Mouse (Mus musculus): ENCODE results near the gene Rab27a. TPM values are rescaled to one million over a fixed set of nuclear protein-coding genes. Genes with fewer than 3 reads are reported as not detected.

Rab27a gene
- total and polyA plus RNA-seq, 3 experiments, result 14.8 to 25.6 (median 20.0) TPM

DNA sequence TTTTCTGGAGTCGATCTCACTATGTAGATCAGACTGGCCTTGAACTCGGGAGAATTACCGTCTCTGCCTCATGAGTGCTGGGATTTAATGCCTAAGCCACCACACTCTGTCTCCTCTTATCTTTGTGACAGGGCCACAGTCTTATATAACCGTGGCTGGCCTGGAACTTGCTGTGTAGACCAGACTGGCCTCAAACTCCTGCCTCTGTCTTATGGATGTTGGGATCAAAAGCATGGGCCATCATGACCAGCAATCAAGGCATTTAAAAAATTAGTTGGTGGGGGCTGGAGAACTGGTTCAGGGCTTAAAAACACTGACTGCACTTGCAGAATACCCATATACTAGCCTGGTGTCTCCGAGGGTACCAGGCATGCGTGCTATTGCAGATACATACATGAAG lies 4.6 kb upstream of the Rab27a start, which contains the start of gene Pigb:
TSS of gene Pigb (minus strand) at position 299 of the 400 bp plus-strand sequence.
- H3K27ac ChIP-seq (ENCODE audit: insufficient read depth, low read depth), result peak within 1 kb of the TSS; percentile 27; the same call in 1 of the 2 replicates
- no peak for DNase-seq (ENCODE audit: extremely low read depth)
- peak within 1 kb of the TSS; percentile 59 for H3K4me2 ChIP-seq (ENCODE audit: insufficient read depth, low read depth, poor library complexity, severe bottlenecking)
- peak within 1 kb of the TSS; percentile 72 to 99 (median 94) for H3K4me3 ChIP-seq (replicated peaks in 1 of 3; ENCODE audit: low read depth in 2 of 3, low read length in 2 of 3, poor library complexity in 1 of 3)
- H3K9ac ChIP-seq (ENCODE audit: insufficient read depth, low read depth), result peak within 1 kb of the TSS; percentile 88
- H3K79me2 ChIP-seq (replicated peaks; ENCODE audit: control insufficient read depth, extremely low read depth, insufficient read depth, poor library complexity, severe bottlenecking), result peaks cover 12% of the 10 kb centered on the region
- peaks cover 3 to 20% of the 10 kb centered on the region in 2 experiments; a peak in 2 of 4 replicates for H3K4me1 ChIP-seq (ENCODE audit: control insufficient read depth in 1 of 2, insufficient read depth in 2 of 2)
- no peaks in the 10 kb centered on the region for H3K27me3 ChIP-seq (replicated peaks)
- dilution Hi-C loops (cut with MboI; ENCODE audit: extremely low pct_ligation_motif_present, extremely low pct_unique_long_range_greater_than_20kb, low sequenced_read_pairs), result no loop called here
- TF ChIP-seq MAFK (IDR thresholded peaks at IDR 0.05; ENCODE audit: insufficient replicate concordance, low read length) (no peak), RAD21 (IDR thresholded peaks at IDR 0.05; ENCODE audit: low read depth, low read length) (no peak)
- in situ Hi-C loops (cut with MboI; ENCODE audit: low pct_ligation_motif_present, low pct_unique_long_range_greater_than_20kb, low sequenced_read_pairs), result loop anchor here (5.0 kb wide), 1 partner anchor 52 kb away; no protein-coding TSS in a partner anchor
- no peaks in the 10 kb centered on the region for H3K9me3 ChIP-seq (replicated peaks; ENCODE audit: low read length)
- H3K36me3 ChIP-seq (replicated peaks in 1 of 2; ENCODE audit: control insufficient read depth in 1 of 2, insufficient read depth in 1 of 2, low read length in 1 of 2), result peaks cover 5 to 26% of the 10 kb centered on the region in 2 experiments

DNA sequence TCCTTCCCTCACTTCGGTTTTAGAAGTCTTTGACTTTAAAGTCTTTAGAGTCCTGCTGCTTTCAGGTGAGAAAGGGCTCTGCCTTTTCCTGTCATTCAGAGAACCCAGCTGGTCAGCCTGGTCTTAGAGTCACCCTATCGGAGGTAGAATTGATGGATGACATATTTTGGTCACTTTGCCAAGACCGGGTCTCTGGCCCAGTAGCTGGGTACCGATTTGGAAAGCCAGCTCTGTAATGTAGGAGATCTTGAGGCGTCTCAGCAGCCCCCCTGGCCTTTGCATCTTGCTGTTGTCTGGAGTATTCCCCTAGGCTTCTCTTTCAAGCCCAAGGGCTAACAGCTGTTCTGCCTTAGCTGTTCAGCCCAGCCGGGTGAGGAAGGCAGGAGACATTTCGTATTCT lies 550 bp downstream of the Rab27a start:
- TF ChIP-seq MAX (IDR thresholded peaks at IDR 0.05; ENCODE audit: low read length) (no peak), ETS1 (conservative IDR thresholded peaks at IDR 0.05; ENCODE audit: low read depth, low read length) (no peak), POLR2AphosphoS2 (IDR thresholded peaks at IDR 0.05; ENCODE audit: low read depth, low read length) (no peak), GABPA (IDR thresholded peaks at IDR 0.05; ENCODE audit: insufficient replicate concordance, low read depth, low read length) (no peak), CHD2 (IDR thresholded peaks at IDR 0.05; ENCODE audit: low read length) (no peak), EP300 (IDR thresholded peaks at IDR 0.05; ENCODE audit: low read length) (no peak), POLR2A (IDR thresholded peaks at IDR 0.05; ENCODE audit: low read depth, low read length) (no peak)
- in situ Hi-C loops (cut with MboI; ENCODE audit: low pct_ligation_motif_present, low pct_unique_long_range_greater_than_20kb, low sequenced_read_pairs), result no loop called here
- Histone ChIP-seq H3K36me3 (replicated peaks in 1 of 2; ENCODE audit: control insufficient read depth in 1 of 2, insufficient read depth in 1 of 2, low read length in 1 of 2) (peaks cover 0 to 24% of the 10 kb centered on the region in 2 experiments), H3K4me2 (ENCODE audit: insufficient read depth, low read depth, poor library complexity, severe bottlenecking) (peak overlapping the region; percentile 76), H3K79me2 (replicated peaks; ENCODE audit: control insufficient read depth, extremely low read depth, insufficient read depth, poor library complexity, severe bottlenecking) (peaks cover 16% of the 10 kb centered on the region), H3K27me3 (replicated peaks) (no peaks in the 10 kb centered on the region), H3K4me1 (ENCODE audit: control insufficient read depth in 1 of 2, insufficient read depth in 2 of 2) (peaks cover 2 to 44% of the 10 kb centered on the region in 2 experiments; a peak in 3 of 4 replicates), H3K9ac (ENCODE audit: insufficient read depth, low read depth) (peak overlapping the region; percentile 75), H3K4me3 (replicated peaks in 1 of 3; ENCODE audit: low read depth in 2 of 3, low read length in 2 of 3, poor library complexity in 1 of 3) (peak overlapping the region; percentile 71 to 84 (median 75)), H3K9me3 (replicated peaks; ENCODE audit: low read length) (no peaks in the 10 kb centered on the region), H3K27ac (ENCODE audit: insufficient read depth, low read depth) (no peak overlapping the region)
- dilution Hi-C loops (cut with MboI; ENCODE audit: extremely low pct_ligation_motif_present, extremely low pct_unique_long_range_greater_than_20kb, low sequenced_read_pairs), result no loop called here
- no peak for DNase-seq (ENCODE audit: extremely low read depth)

DNA sequence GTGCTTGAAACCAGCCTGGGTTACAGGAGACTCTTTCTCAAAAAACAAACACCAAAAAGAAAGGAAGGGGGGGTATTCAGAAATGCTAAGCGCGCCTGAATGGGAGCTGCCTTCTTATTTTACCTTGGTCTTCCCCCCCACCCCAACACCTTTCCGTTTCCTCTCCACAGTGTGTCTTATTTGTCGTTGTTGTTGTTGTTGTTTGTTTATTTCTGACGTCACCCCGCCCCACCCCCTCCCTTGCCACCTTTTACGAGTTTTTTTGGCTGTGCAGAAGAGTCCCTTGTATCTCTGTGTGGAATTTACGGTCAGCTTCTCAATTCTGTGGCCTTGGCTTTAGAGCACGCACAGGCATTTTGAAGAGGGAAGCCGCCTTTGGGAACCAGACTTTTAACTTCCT lies 1.1 kb downstream of the Rab27a start:
- Histone ChIP-seq H3K4me1 (ENCODE audit: control insufficient read depth in 1 of 2, insufficient read depth in 2 of 2) (peaks cover 2 to 39% of the 10 kb centered on the region in 2 experiments; a peak in 3 of 4 replicates), H3K27ac (ENCODE audit: insufficient read depth, low read depth) (no peak overlapping the region), H3K4me3 (replicated peaks in 1 of 3; ENCODE audit: low read depth in 2 of 3, low read length in 2 of 3, poor library complexity in 1 of 3) (peak overlapping the region; percentile 71 to 84 (median 75)), H3K9me3 (replicated peaks; ENCODE audit: low read length) (no peaks in the 10 kb centered on the region), H3K27me3 (replicated peaks) (no peaks in the 10 kb centered on the region), H3K4me2 (ENCODE audit: insufficient read depth, low read depth, poor library complexity, severe bottlenecking) (peak overlapping the region; percentile 76), H3K9ac (ENCODE audit: insufficient read depth, low read depth) (peak overlapping the region; percentile 75; the same call in 1 of the 2 replicates), H3K36me3 (replicated peaks in 1 of 2; ENCODE audit: control insufficient read depth in 1 of 2, insufficient read depth in 1 of 2, low read length in 1 of 2) (peaks cover 0 to 24% of the 10 kb centered on the region in 2 experiments), H3K79me2 (replicated peaks; ENCODE audit: control insufficient read depth, extremely low read depth, insufficient read depth, poor library complexity, severe bottlenecking) (peaks cover 11% of the 10 kb centered on the region; the same call in 1 of the 2 replicates)
- dilution Hi-C loops (cut with MboI; ENCODE audit: extremely low pct_ligation_motif_present, extremely low pct_unique_long_range_greater_than_20kb, low sequenced_read_pairs), result no loop called here
- no peak for TF ChIP-seq HCFC1 (IDR thresholded peaks at IDR 0.05; ENCODE audit: low read depth, low read length)
- TF ChIP-seq E2F4 (IDR thresholded peaks at IDR 0.05; ENCODE audit: insufficient replicate concordance, low read depth, low read length), result no peak
- no peak for TF ChIP-seq MAX (IDR thresholded peaks at IDR 0.05; ENCODE audit: low read length)
- TF ChIP-seq TCF12 (IDR thresholded peaks at IDR 0.05; ENCODE audit: low read depth, low read length), result no peak
- in situ Hi-C loops (cut with MboI; ENCODE audit: low pct_ligation_motif_present, low pct_unique_long_range_greater_than_20kb, low sequenced_read_pairs), result no loop called here
- DNase-seq (ENCODE audit: extremely low read depth), result no peak

Data from CH12.LX (cell line).